Mouse (Mus musculus) urinary bladder, postnatal 25 days (tissue): ENCODE data around the gene 9130019O22Rik.
A peak's percentile ranks its signal among the peaks of the same experiment; 100 is the strongest.
"Not testable (repeated sequence)": the region's sequence is repeated elsewhere in the genome, so short reads cannot be mapped to it uniquely, and the experiment has no call there.

Source experiments
- DNase-seq: peaks from one replicate; pipeline ENCODE4 v3.0.0; 2022; ENCODE audit warnings: low spot score

9130019O22Rik gene

DNA sequence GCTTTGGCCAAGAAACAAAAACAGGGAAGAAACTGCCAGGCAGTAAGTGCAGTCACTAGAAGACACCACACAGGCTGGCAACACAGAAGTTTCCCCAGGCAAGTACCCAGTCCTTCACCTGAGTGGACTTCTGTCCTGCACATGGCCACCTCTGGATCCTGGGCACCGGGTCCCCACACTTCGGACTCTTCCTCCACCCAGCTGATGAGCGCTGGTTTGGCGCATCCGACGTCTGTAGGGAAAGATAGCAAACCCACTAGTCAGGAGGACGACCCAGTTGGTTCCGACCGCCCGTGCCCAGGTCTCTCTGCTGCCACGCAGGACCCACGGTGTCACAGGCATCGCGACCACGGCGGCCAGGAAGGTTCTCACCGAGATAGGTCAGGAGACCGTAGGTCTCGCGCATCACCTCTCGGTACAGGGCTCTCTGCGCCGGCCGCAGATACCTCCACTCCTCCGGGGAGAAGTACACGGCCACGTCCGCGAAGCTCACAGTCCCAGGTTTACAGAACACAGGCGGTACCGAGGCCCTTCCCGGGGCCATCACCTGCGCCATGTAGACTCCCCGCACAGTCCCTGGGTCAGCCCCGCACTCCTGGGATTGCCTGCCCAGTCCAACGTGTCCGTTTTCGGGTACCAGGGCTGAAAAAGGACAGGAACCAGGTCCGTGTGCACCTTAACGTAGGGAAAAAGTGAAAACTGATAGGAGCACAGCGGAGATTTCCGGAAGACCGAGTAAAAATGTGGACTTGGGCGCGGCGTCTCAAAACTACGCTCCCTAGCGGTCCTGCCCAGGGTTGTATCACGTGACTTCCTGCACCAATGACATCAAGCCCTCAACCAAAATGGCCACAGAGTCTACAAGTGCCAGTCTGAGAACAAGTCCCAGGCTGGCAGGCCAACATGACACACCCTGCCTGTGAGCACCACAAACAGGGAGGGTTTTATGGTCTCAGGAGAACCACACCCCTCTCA, 11.4 kb downstream of the 9130019O22Rik start, which contains the start of gene Zfp747:
TSS of gene Zfp747 (minus strand) at position 780 of the 975 bp plus-strand sequence.
- DNase-seq = peak; percentile 90

- not testable (repeated sequence) for DNase-seq
These were observed 15.1 kb downstream of the 9130019O22Rik start for GRCm38 (mm10) chr7:127371870-127372269.

- DNase-seq = no peak
These were observed 15.8 kb downstream of the 9130019O22Rik start for GRCm38 (mm10) chr7:127371213-127371612.

- DNase-seq = no peak
These were observed 20.7 kb downstream of the 9130019O22Rik start for GRCm38 (mm10) chr7:127366249-127366648.

DNA sequence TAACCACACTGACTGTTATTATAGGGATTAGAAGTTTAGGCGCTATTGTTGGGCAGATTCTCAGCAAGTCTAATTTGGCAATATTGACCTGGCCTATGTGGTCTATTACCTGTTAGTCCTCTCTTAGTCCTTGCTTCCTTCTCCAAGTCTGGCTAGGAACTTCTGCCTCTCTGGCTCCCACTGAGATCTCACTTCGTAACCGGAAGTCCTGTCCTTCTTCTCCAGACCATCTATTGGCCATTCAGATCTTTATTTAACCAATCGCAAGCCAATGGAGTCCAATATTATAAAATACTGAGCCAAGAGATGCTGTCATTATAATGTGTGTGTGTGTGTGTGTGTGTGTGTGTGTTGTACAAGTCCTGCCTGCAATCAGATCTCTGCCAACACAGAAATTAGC, 22.8 kb downstream of the 9130019O22Rik start:
- DNase-seq = no peak

DNA sequence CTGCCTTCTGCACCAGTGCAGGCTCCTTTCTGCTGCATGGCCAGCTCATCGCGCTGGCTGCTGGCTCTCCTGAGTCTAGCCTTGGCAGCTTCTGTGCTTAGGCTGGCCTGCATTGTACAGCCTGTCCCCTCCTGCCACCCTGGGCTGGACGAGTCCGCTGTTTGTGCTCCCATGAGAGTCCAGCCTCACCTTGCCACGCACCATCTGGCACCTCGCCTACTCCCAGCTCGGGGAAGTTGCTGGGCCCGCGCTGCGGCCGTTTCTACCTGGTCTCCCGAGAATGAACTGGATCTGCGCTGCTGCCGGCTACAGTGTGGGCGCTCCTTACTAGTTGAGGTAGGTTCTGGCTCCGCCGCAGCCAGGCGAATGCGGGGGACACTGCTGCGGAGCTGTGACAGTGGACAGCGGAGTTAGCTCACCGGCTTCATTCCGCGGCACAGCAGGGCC, 23.5 kb downstream of the 9130019O22Rik start:
- DNase-seq = no peak

- DNase-seq = not testable (repeated sequence)
These were observed 24.5 kb downstream of the 9130019O22Rik start for GRCm38 (mm10) chr7:127362418-127362817.

GRCm38 (mm10) chr7:127361449-127361848, 25.5 kb downstream of the 9130019O22Rik start:
- DNase-seq = no peak

DNA sequence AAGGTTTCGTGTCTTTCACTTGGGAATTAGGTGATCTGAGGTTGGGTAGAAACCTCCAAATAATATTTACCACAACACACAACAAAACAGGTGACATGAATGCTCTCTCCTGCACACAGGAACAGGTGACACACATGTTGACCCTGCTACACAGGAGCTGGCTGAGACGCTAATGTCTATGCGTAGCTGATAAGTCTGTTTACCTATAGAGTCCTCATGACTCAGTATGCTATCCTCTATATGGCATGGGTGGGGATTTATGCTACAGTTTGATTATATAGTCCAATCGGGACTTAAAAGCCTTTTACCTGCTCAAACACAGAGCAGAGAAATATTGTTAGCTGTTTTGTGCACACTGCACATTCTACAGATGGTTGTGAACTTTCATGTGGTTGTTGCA, 26.7 kb downstream of the 9130019O22Rik start:
- DNase-seq = no peak

DNA sequence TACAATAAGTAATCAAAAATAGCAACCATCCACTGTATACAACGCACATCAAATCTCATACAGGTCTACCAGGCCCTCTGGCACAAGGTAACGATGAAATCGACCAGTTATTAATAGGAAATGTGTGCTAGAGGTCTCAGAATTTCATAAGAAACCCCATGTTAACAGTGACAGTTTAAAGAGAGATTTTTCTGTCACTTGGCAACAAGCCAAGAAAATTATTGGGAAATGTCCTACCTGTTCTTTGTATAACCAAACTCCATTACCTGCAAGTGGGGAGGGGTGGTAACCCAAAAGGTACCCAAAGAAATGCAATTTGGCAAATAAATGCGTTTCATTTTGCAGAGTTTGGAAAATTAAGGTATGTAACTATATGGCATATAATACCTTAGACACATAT, 28.5 kb downstream of the 9130019O22Rik start:
- DNase-seq = no peak

GRCm38 (mm10) chr7:127357871-127358270, 29.1 kb downstream of the 9130019O22Rik start:
- no peak for DNase-seq

- DNase-seq = no peak
These were observed 31.2 kb downstream of the 9130019O22Rik start for GRCm38 (mm10) chr7:127355796-127356195.

DNA sequence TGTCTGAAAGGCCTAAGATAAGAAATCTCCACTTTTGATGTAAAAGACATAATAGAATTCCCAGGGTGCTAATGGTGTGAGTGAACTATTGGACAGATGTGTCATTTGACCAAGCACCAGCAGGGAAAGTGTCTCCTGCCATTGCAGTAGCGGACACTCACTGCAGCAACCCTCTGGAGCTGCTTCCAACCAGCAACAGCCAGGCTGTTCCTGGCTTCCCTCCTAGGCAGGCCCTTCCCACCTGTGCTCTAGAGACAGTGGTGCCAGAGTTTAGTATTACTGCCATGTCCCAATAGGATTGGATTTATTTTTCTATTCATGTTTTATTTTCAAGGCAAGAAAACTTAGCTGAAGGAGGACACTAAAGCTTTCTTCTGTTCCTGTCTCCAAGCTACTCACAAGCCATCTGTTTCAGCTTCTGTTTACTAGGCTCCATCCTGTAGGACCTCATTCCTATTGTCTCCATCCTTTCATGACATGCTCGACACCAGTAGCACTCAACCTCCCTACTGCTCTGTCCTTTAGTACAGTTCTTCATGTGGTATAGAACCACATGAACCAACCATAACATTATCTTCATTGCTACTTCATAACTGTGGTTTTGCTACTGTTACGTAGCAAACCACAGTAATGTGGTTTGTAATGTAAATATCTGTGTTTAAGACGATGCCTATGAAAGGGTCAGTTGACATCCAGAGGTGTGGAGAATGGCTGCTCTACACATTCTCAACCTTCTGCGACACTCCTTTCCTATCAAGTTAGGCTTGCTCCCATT, 35.5 kb downstream of the 9130019O22Rik start:
- no peak for DNase-seq

GRCm38 (mm10) chr7:127346676-127347075, 40.3 kb downstream of the 9130019O22Rik start:
- DNase-seq = peak; percentile 48

GRCm38 (mm10) chr7:127345512-127346325, 41.2 kb downstream of the 9130019O22Rik start, which contains the start of gene Zfp768:
Gene Zfp768, minus strand, starts transcription at chr7:127345589.
- DNase-seq = peak; percentile 93

DNA sequence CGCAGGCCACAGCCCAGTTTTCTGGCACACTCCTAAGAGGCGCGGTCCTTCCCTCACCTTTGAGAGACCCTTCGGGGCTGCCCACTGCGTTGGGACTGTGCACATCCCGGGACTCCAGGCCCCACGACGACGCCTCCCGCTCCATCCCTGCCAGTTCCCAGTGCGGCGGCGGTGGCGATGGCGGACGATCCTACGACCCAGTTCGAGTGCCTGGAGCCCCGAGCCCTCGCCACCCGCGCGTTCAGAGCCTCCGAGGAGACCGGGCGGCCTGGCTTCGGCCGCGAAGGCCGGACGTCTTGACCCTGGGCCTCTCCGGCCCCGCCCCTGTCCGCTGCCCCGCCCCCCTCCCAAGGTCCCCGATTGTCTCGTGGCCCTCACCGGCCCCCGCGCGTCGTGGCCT, 41.9 kb downstream of the 9130019O22Rik start:
- peak; percentile 48 for DNase-seq

GRCm38 (mm10) chr7:127344371-127344770, 42.6 kb downstream of the 9130019O22Rik start:
- DNase-seq = no peak

DNA sequence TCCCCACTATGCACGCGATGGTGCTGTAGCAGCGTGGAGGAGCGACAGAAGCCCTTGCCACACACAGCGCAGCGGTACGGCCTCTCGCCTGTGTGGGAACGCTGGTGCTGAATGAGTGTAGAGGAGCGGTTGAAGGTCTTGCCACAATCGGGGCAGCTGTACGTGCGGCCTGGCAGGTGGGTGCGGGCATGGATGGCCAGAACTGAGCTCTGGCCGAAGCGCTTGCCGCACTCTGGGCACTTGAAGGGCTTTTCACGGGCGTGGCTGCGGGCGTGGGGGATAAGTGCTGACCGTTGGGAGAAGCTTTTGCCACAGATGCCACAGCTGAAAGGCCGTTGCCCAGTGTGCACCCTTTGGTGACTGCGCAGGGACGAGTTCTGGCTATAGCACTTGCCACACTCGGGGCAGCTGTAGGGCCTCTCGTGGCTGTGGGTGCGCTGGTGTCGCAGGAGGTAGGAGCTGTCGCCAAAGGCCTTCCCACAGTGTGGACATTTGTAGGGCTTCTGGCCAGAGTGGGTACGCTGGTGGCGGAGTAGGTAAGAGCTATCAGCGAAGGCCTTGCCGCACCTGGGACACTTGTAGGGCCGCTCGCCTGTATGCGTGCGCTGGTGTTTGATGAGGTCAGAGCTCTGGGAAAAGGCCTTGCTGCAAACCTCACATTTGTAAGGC, 43.5 kb downstream of the 9130019O22Rik start:
- no peak for DNase-seq

GRCm38 (mm10) chr7:127342888-127343287, 44.1 kb downstream of the 9130019O22Rik start:
- DNase-seq = no peak

- DNase-seq = no peak
These were observed 44.6 kb downstream of the 9130019O22Rik start for GRCm38 (mm10) chr7:127342332-127342731.

DNA sequence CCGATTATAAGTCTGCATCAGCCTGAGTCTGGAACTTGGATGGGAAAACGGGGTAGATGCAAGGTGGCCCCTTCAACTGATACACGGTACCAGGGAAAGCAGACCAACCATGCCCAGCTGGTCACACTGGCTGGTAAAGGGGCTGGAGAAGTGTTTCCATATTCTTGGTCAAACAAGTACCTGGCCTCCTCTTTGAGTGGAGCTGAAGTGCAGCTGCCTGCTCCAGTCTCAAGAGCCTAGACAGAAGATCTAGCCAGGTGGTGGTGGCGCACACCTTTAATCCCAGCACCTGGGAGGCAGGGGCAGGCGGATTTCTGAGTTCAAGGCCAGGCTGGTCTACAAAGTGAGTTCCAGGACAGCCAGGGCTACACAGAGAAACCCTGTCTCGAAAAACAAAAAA, 45.1 kb downstream of the 9130019O22Rik start:
- not testable (repeated sequence) for DNase-seq
